Mouse (Mus musculus) CH12.LX (cell line): ENCODE data around the gene Pls3.

Experiments
- CTCF ChIP-seq, 2 experiments: IDR thresholded peaks in 1 of 2; conservative IDR thresholded peaks in 1 of 2; 2 replicates each; pipeline ENCODE4 v1.5.1; 2011 to 2012; ENCODE audit warnings: low read depth in 2 of 2, low read length in 2 of 2, improper control_type of control experiment in 1 of 2, inconsistent platforms in 1 of 2, mild to moderate bottlenecking in 1 of 2, moderate library complexity in 1 of 2
- MYC ChIP-seq: IDR thresholded peaks from 2 replicates; pipeline ENCODE4 v1.6.1; 2011; ENCODE audit warnings: low read depth, mild to moderate bottlenecking, improper control_type of control experiment, low read length
- POLR2A ChIP-seq: IDR thresholded peaks from 2 replicates; pipeline ENCODE4 v1.6.1; 2011; ENCODE audit warnings: low read depth, mild to moderate bottlenecking, improper control_type of control experiment, low read length
- RAD21 ChIP-seq: IDR thresholded peaks from 2 replicates; pipeline ENCODE4 v1.6.1; 2011; ENCODE audit warnings: low read depth, mild to moderate bottlenecking, low read length, improper control_type of control experiment, moderate library complexity
- TCF12 ChIP-seq: IDR thresholded peaks from 2 replicates; pipeline ENCODE4 v1.6.1; 2014; ENCODE audit warnings: low read depth, mild to moderate bottlenecking, inconsistent platforms, low read length, improper control_type of control experiment

GRCm38 (mm10) chrX:75814123-75814522, 60.9 kb downstream of the Pls3 start:
- TF ChIP-seq CTCF (conservative IDR thresholded peaks at IDR 0.05 in 1 of 2, IDR thresholded peaks at IDR 0.05 in 1 of 2; ENCODE audit: low read depth in 2 of 2, low read length in 2 of 2) = no peak
- TF ChIP-seq POLR2A = no peak
- TF ChIP-seq TCF12 = no peak
- no peak for TF ChIP-seq MYC
- no peak for TF ChIP-seq RAD21
